Mouse (Mus musculus) MEL (cell line): ENCODE measurements at regions not wholly inside any gene's neighbourhood (a gene's known extent, or its start where the extent isn't known, plus 50 kb on each side); places are given as distances from the start of the nearest gene placed in this dataset.

Source experiments
- DNase-seq: peaks from one replicate; pipeline ENCODE4 v3.0.0; 2011; ENCODE audit warnings: low read depth, low spot score
- H3K27ac ChIP-seq: 2 replicates; pipeline ENCODE4 v1.5.1; 2012; ENCODE audit warnings: low read depth, mild to moderate bottlenecking, control low read depth, low read length, moderate library complexity; ENCODE audit not compliant: control insufficient read depth
- H3K27me3 ChIP-seq, 2 experiments: fragments of 150-350 bp in 1 of 2; sonication (generic) in 1 of 2; 2 replicates each; pipeline ENCODE4 v1.6.1; 2012; ENCODE audit warnings: low read length in 2 of 2, mild to moderate bottlenecking in 2 of 2, improper control_type of control experiment in 1 of 2, moderate library complexity in 1 of 2; ENCODE audit not compliant: insufficient read depth in 2 of 2, control insufficient read depth in 1 of 2
- H3K36me3 ChIP-seq, 2 experiments: 2 replicates each; pipeline ENCODE4 v1.6.1; 2012 to 2014; ENCODE audit warnings: low read length in 2 of 2, improper control_type of control experiment in 1 of 2, inconsistent platforms in 1 of 2, mild to moderate bottlenecking in 1 of 2; ENCODE audit not compliant: insufficient read depth in 2 of 2, control insufficient read depth in 1 of 2
- H3K4me1 ChIP-seq, 2 experiments: fragments of 150-350 bp in 1 of 2; sonication (generic) in 1 of 2; 2 replicates each; pipeline ENCODE4 v1.6.1; 2012; ENCODE audit warnings: low read length in 2 of 2, improper control_type of control experiment in 1 of 2, mild to moderate bottlenecking in 1 of 2; ENCODE audit not compliant: insufficient read depth in 2 of 2, control insufficient read depth in 1 of 2
- H3K4me3 ChIP-seq, 2 experiments: fragments of 150-350 bp in 1 of 2; sonication (generic) in 1 of 2; 2 replicates each; pipeline ENCODE4 v1.5.1; 2012; ENCODE audit warnings: low read depth in 2 of 2, low read length in 2 of 2, mild to moderate bottlenecking in 2 of 2, moderate library complexity in 2 of 2, control low read depth in 1 of 2, improper control_type of control experiment in 1 of 2; ENCODE audit not compliant: control insufficient read depth in 1 of 2, insufficient read depth in 1 of 2
- H3K79me2 ChIP-seq: 2 replicates; pipeline ENCODE4 v1.6.1; 2012; ENCODE audit warnings: mild to moderate bottlenecking, low read length, moderate library complexity; ENCODE audit not compliant: control insufficient read depth, poor library complexity, insufficient read depth
- H3K9ac ChIP-seq: 2 replicates; pipeline ENCODE4 v1.6.1; 2012; ENCODE audit warnings: low read depth, mild to moderate bottlenecking, control low read depth, low read length, moderate library complexity; ENCODE audit not compliant: control insufficient read depth, poor library complexity, severe bottlenecking
- H3K9me3 ChIP-seq: fragments of 150-350 bp; sonication (generic); replicated peaks from 2 replicates; pipeline ENCODE4 v1.6.1; 2012; ENCODE audit warnings: mild to moderate bottlenecking, low read length, improper control_type of control experiment, moderate library complexity; ENCODE audit not compliant: insufficient read depth
- BHLHE40 ChIP-seq: IDR thresholded peaks from 2 replicates; pipeline ENCODE4 v1.6.1; 2012; ENCODE audit warnings: low read depth, mild to moderate bottlenecking, inconsistent platforms, low read length, improper control_type of control experiment, borderline replicate concordance
- CHD1 ChIP-seq: IDR thresholded peaks from 2 replicates; pipeline ENCODE4 v1.6.1; 2012; ENCODE audit warnings: low read depth, mild to moderate bottlenecking, inconsistent platforms, low read length, improper control_type of control experiment
- CHD2 ChIP-seq: IDR thresholded peaks from 2 replicates; pipeline ENCODE4 v1.6.1; 2011; ENCODE audit warnings: low read length, improper control_type of control experiment
- CTCF ChIP-seq, 3 experiments: IDR thresholded peaks in 2 of 3; conservative IDR thresholded peaks in 1 of 3; 2 replicates each; pipeline ENCODE4 v1.5.1; 2011 to 2012; ENCODE audit warnings: low read length in 3 of 3, low read depth in 2 of 3, mild to moderate bottlenecking in 2 of 3, improper control_type of control experiment in 1 of 3, inconsistent platforms in 1 of 3, mixed read lengths in 1 of 3, moderate library complexity in 1 of 3; ENCODE audit not compliant: control insufficient read depth in 1 of 3, insufficient read depth in 1 of 3, poor library complexity in 1 of 3, severe bottlenecking in 1 of 3
- E2F4 ChIP-seq: IDR thresholded peaks from 2 replicates; pipeline ENCODE4 v1.6.1; 2011; ENCODE audit warnings: low read depth, low read length, improper control_type of control experiment, borderline replicate concordance
- ELF1 ChIP-seq: IDR thresholded peaks from 2 replicates; pipeline ENCODE4 v1.6.1; 2014; ENCODE audit warnings: low read depth, mild to moderate bottlenecking, inconsistent platforms, low read length, improper control_type of control experiment, moderate library complexity
- ETS1 ChIP-seq: IDR thresholded peaks from 2 replicates; pipeline ENCODE4 v1.6.1; 2012; ENCODE audit warnings: low read depth, mild to moderate bottlenecking, inconsistent platforms, low read length, improper control_type of control experiment, moderate library complexity
- GABPA ChIP-seq: IDR thresholded peaks from 2 replicates; pipeline ENCODE4 v1.6.1; 2012; ENCODE audit warnings: low read depth, mild to moderate bottlenecking, inconsistent platforms, low read length, improper control_type of control experiment, moderate library complexity
- GATA1 ChIP-seq: IDR thresholded peaks from 2 replicates; pipeline ENCODE4 v1.6.1; 2011; ENCODE audit warnings: low read depth, low read length, improper control_type of control experiment
- MAFK ChIP-seq: IDR thresholded peaks from 2 replicates; pipeline ENCODE4 v1.6.1; 2011; ENCODE audit warnings: low read depth, mild to moderate bottlenecking, low read length, improper control_type of control experiment, borderline replicate concordance
- MAZ ChIP-seq: IDR thresholded peaks from 2 replicates; pipeline ENCODE4 v1.6.1; 2012; ENCODE audit warnings: low read depth, mild to moderate bottlenecking, inconsistent platforms, low read length, improper control_type of control experiment
- MYC ChIP-seq: IDR thresholded peaks from 2 replicates; pipeline ENCODE4 v1.6.1; 2011; ENCODE audit warnings: low read depth, mild to moderate bottlenecking, low read length, improper control_type of control experiment, moderate library complexity
- NELFE ChIP-seq: IDR thresholded peaks from 2 replicates; pipeline ENCODE4 v1.6.1; 2011; ENCODE audit warnings: low read depth, low read length, improper control_type of control experiment
- NRF1 ChIP-seq: IDR thresholded peaks from 2 replicates; pipeline ENCODE4 v1.6.1; 2014; ENCODE audit warnings: low read depth, mild to moderate bottlenecking, inconsistent platforms, low read length, improper control_type of control experiment, moderate library complexity; ENCODE audit not compliant: poor library complexity, insufficient read depth, severe bottlenecking
- POLR2A ChIP-seq, 2 experiments: IDR thresholded peaks; 2 replicates each; pipeline ENCODE4 v1.6.1; 2011 to 2012; ENCODE audit warnings: low read length in 2 of 2, mild to moderate bottlenecking in 2 of 2, control low read depth in 1 of 2, improper control_type of control experiment in 1 of 2, low read depth in 1 of 2, moderate library complexity in 1 of 2; ENCODE audit not compliant: control insufficient read depth in 1 of 2, insufficient read depth in 1 of 2, poor library complexity in 1 of 2
- RCOR1 ChIP-seq: IDR thresholded peaks from 2 replicates; pipeline ENCODE4 v1.6.1; 2012; ENCODE audit warnings: low read depth, mild to moderate bottlenecking, inconsistent platforms, low read length, improper control_type of control experiment
- SIN3A ChIP-seq: IDR thresholded peaks from 2 replicates; pipeline ENCODE4 v1.6.1; 2012; ENCODE audit warnings: low read length, improper control_type of control experiment, inconsistent platforms
- SMC3 ChIP-seq: IDR thresholded peaks from 2 replicates; pipeline ENCODE4 v1.6.1; 2011; ENCODE audit warnings: low read depth, low read length, improper control_type of control experiment
- TAL1 ChIP-seq: IDR thresholded peaks from 2 replicates; pipeline ENCODE4 v1.6.1; 2012; ENCODE audit warnings: mild to moderate bottlenecking, inconsistent platforms, low read length, moderate library complexity, mixed read lengths
- USF2 ChIP-seq, 2 experiments: IDR thresholded peaks; 2 replicates each; pipeline ENCODE4 v1.6.1; 2011 to 2012; ENCODE audit warnings: improper control_type of control experiment in 2 of 2, low read length in 2 of 2, borderline replicate concordance in 1 of 2, inconsistent platforms in 1 of 2, low read depth in 1 of 2, mild to moderate bottlenecking in 1 of 2; ENCODE audit not compliant: insufficient read depth in 1 of 2
- ZKSCAN1 ChIP-seq: IDR thresholded peaks from 2 replicates; pipeline ENCODE4 v1.6.1; 2012; ENCODE audit warnings: low read depth, mild to moderate bottlenecking, inconsistent platforms, low read length, improper control_type of control experiment, moderate library complexity
- ZMIZ1 ChIP-seq: IDR thresholded peaks from 2 replicates; pipeline ENCODE4 v1.6.1; 2012; ENCODE audit warnings: low read depth, mild to moderate bottlenecking, inconsistent platforms, low read length, improper control_type of control experiment, moderate library complexity

DNA sequence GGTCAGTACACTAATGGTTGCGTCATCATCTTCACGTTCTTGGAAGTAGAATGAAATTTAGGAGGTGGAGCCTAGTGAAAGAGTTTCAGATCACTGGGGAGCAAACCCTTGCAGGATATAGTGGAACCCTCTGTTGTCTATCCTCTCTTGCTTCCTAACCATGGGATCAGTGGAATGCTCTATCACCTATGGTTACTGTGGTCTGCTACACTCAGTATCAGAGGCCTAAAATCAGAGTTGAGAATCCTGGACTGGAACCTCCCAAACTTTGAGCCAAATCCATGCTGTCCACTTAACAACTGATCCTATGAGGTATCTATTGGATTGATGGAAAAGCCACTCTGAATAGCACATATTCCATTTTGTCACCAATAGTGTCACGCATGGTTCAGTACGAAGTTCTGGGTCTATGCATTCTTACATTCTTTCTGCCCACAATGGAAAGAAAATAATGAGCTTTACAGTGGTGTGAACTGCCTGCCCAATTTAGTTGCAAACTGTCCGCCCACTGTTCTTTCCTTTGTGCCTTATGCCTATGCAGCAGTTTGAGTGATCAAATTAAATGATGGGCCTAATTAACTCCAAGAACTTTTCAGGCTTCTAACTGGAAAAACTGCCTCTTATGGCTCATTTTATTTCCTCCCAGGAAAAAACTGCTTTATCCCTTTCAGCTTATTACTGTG lies 85.2 kb upstream of the Mettl25 start:
- H3K36me3 ChIP-seq = no peaks in the 10 kb centered on the region
- H3K9me3 ChIP-seq = no peaks in the 10 kb centered on the region
- TF ChIP-seq POLR2A (IDR thresholded peaks at IDR 0.05; ENCODE audit: control insufficient read depth in 1 of 2, insufficient read depth in 1 of 2, low read depth in 1 of 2, low read length in 2 of 2, poor library complexity in 1 of 2) (no peak), USF2 (IDR thresholded peaks at IDR 0.05; ENCODE audit: borderline replicate concordance in 1 of 2, insufficient read depth in 1 of 2, low read depth in 1 of 2, low read length in 2 of 2) (no peak), GABPA (no peak), RCOR1 (no peak), MYC (no peak), CHD1 (no peak), MAFK (no peak), NRF1 (no peak), ELF1 (no peak), ZMIZ1 (no peak), GATA1 (no peak), NELFE (no peak), E2F4 (no peak), SMC3 (no peak), CHD2 (no peak), TAL1 (no peak), SIN3A (no peak), CTCF (IDR thresholded peaks at IDR 0.05 in 2 of 3, conservative IDR thresholded peaks at IDR 0.05 in 1 of 3; ENCODE audit: control insufficient read depth in 1 of 3, insufficient read depth in 1 of 3, low read depth in 2 of 3, low read length in 3 of 3, poor library complexity in 1 of 3, severe bottlenecking in 1 of 3) (no peak)
- TF ChIP-seq, all 39 proteins: peak for 0

DNA sequence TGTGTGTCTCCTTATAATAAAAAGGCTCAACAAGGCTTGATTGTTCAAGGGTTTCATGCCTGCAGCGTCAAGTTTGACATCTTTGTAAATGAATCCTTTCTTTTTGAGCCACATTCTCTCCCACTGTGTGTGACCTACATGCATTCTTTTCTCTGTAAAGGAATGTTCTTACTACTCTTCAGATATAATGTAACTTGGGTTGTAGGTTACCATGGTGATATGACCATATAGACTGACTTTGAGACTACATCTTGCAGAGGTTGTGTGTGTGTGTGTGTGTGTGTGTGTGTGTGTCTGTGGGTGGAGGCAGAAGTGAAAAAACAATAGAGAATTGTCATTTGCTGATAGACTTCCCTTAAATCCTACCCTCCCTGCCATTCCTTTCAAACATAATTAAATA lies 58.5 kb upstream of the Mettl25 start:
- H3K9me3 ChIP-seq = no peaks in the 10 kb centered on the region
- TF ChIP-seq TAL1 (no peak), ETS1 (no peak), MAFK (no peak), ZKSCAN1 (no peak), SIN3A (no peak), E2F4 (no peak), BHLHE40 (no peak), MAZ (no peak)
- H3K4me3 ChIP-seq = no peak overlapping the region
- H3K36me3 ChIP-seq = no peaks in the 10 kb centered on the region
- no peaks in the 10 kb centered on the region for H3K79me2 ChIP-seq
- no peak overlapping the region for H3K27ac ChIP-seq
- H3K4me1 ChIP-seq = no peaks in the 10 kb centered on the region
- DNase-seq = no peak
- H3K27me3 ChIP-seq = no peaks in the 10 kb centered on the region
- no peak overlapping the region for H3K9ac ChIP-seq

More for the DNA sequence above, 85.2 kb upstream of the Mettl25 start:
- Histone ChIP-seq H3K27ac (no peak overlapping the region), H3K9ac (no peak overlapping the region), H3K4me3 (no peak overlapping the region), H3K4me1 (no peaks in the 10 kb centered on the region), H3K27me3 (no peaks in the 10 kb centered on the region), H3K79me2 (no peaks in the 10 kb centered on the region)
- DNase-seq = no peak
